Mouse (Mus musculus) adrenal gland, postnatal 14 days (tissue): ENCODE results near the gene Ess2. TPM values are rescaled to one million over a fixed set of nuclear protein-coding genes. Genes with fewer than 3 reads are reported as not detected.
"Not testable (repeated sequence)": the region's sequence is repeated elsewhere in the genome, so short reads cannot be mapped to it uniquely, and the experiment has no call there.

ENCODE experiments used
- DNase-seq: peaks from one replicate; pipeline ENCODE4 v3.0.0; 2021; ENCODE audit warnings: mixed read lengths
- long read RNA-seq, 2 experiments: library from polyadenylated mRNA; stranded (forward); transcript quantifications; one replicate each; pipeline ENCODE4 v2.0.0; 2021
- total RNA-seq: library from RNA; stranded (reverse); gene quantifications from 2 replicates; pipeline ENCODE4 v1.2.3, GENCODE M21; 2021

Ess2 gene
- 16.0 and 20.2 TPM in 2 replicates for total RNA-seq
- long read RNA-seq, experiment 1, transcript Ess2-201 (10 exons, 2,821 nt): major isoform, 17 of 31 reads
- long read RNA-seq, experiment 1, transcript Ess2-205 (10 exons, 2,785 nt): minor isoform, 5 of 31 reads
- long read RNA-seq, experiment 1, partial matches to known transcripts: 4 of 31 reads
- long read RNA-seq, experiment 1, other reads (novel, unspliced or antisense): 5 of 31 reads
- long read RNA-seq, experiment 2, transcript Ess2-201 (10 exons, 2,821 nt): major isoform, 10 of 28 reads
- long read RNA-seq, experiment 2, partial matches to known transcripts: 9 of 28 reads
- long read RNA-seq, experiment 2, other reads (novel, unspliced or antisense): 6 of 28 reads

DNA sequence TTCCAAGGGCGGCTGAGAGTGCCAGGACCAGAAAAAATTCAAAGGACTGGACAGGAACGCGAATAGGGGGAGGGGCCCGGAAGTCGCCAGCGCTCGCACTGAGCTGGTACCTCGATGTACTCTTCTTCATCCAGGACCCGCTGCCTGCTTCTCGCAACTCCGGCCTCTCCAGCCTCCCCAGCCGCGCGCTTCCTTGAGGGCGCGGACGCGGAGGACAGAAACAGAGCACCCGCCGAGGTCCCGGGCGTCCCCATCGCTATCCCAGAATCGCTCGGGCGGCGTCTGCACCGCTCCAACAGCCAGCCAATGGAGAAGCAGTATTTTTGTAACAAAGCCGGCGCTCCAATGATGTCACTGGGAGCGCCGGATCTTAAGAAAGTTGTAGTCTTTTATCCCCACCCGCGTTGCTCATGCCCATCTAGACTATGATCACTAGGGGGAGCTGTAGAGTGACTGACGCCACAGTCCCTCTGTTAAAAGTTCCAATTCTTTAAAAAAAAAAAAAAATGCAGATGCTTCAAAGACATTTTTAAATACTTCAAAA lies at the start of gene Ess2:
Gene Ess2 (minus strand): TSS at position 297 of the 544 bp plus-strand sequence.
- DNase-seq: peak; percentile 92

- DNase-seq: not testable (repeated sequence)
Measured at GRCm38 (mm10) chr16:17956052-17956638, 45.0 kb upstream of the Ess2 start.

DNA sequence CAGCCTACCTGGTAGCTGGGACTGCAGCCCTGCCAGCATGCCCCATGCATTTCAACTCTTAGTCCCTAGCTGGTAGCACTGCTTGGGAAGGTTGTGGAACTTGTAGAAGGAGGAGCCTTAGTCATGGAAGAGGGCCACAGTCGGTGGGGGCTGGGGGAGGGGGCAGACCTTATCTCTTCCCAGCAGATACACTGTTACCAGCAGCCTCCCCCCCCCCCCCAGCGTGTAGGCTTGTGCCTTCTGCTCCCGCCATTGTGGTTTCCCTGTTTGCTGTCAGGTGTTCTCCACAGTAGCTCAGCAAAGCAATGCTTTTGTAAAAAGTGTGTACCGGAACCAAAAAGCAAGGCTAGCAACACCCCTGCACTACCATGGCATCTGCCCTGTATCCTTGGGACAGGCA lies 40.5 kb upstream of the Ess2 start:
- DNase-seq: no peak

- no peak for DNase-seq
Measured at GRCm38 (mm10) chr16:17950068-17950467, 38.9 kb upstream of the Ess2 start.

DNA sequence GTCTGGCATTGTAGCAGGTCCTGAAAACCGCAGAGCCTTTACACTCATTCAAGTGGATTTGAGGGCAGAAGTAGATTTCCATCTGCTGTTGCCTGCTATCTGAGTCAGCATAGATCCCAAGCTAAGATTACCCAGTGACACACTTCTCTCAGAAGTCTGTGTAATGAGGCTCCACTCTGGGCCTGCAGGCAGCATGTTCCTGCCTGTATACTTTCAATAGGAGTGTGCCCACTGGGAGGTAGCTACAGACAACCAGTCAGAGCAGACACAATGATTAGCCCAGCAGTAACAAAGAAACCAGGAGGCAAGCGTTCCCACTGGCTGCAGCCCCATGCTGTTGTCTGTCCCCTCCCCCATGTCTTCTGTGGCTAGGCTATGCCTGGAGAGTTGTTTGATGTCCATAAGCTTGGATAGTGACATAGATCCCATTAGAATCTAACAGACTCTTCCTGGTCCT lies 38.3 kb upstream of the Ess2 start:
- DNase-seq: no peak

- no peak for DNase-seq
Measured at GRCm38 (mm10) chr16:17945081-17945831, 34.1 kb upstream of the Ess2 start.

DNA sequence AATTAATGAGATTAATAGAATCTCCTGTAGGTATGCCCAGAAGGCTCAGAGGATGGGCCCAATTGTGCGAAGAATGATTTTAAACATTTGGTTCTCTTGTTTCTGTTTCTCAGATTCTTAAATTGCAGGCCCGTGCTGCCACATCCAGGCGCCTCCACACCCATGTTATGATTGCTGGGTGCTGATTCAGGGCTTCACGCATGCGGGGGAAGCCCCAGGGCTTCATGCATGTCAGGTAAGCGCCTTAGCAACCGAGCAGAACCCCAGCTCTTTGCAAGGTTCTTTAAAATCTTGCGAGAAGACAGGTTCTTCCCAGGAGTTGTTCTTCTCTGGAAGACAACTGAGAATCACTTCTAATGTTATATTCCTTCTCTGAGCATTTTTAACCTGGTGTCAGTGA lies 32.3 kb upstream of the Ess2 start:
- DNase-seq: no peak

DNA sequence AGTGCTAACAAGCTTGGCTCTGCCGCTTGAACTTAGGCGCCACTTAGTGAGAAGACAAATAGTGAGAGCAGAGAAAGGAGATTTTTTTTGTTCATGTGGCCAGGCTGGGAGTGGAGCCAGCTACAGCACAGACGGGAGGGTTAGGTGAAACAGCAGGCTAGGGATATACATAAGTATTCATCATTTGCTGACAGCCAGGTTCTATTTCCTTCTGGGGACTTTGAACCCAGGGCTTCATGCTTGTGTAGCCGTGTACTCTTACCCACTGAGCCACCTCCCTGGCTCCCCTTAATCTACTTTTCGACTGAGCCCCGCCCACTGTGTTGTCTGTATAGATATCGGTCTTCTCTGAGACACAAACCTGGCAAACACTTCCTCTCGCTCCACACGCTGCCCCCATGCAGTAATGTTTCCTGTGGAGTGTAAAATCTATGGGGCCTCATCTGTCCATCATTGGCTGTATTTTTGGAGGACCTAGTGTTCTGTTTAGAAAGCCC lies 28.2 kb upstream of the Ess2 start:
- DNase-seq: no peak

DNA sequence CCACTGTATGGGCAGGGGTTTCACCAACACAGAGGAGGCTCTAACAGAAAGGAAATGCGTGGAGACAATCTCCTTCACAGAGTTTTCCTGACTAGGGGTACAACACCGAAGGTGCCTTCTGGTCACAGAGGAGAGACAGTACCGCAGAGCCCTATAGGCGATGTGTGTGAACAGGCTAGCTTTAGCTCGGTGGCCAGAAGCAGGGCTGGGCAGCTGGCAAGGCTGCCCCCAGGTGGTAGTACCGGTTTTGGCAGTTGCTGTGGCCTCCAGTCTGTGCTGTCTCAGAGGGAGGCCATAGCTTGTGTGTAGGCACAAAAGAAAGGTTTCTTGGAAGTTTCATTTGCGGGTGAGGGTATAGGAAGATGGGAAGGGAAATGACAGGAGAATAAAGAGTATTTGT lies 27.7 kb upstream of the Ess2 start:
- peak; percentile 83 for DNase-seq

DNA sequence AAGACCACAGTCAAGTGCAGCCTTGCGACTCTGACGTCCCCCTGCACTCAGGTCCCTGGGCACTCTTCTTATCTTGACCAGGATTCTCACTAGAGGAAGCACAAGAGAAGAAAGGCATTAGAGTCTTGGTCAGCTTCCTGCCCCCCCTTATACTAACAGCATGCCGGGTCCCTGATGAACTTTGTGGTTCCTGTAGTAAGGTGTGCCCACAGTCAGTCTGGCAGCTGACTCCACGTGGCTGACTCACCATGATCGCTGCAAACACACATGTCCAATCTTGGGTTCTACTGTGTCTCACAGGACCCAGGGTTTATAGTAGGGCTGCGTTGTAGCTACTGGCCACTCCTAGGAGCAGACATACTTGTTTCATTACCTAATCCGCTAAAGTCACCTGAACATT lies 27.0 kb upstream of the Ess2 start:
- no peak for DNase-seq

GRCm38 (mm10) chr16:17936776-17937175 lies 25.6 kb upstream of the Ess2 start:
- DNase-seq: peak; percentile 63

- DNase-seq: peak; percentile 61
Measured at GRCm38 (mm10) chr16:17934445-17934910, 23.3 kb upstream of the Ess2 start.

DNA sequence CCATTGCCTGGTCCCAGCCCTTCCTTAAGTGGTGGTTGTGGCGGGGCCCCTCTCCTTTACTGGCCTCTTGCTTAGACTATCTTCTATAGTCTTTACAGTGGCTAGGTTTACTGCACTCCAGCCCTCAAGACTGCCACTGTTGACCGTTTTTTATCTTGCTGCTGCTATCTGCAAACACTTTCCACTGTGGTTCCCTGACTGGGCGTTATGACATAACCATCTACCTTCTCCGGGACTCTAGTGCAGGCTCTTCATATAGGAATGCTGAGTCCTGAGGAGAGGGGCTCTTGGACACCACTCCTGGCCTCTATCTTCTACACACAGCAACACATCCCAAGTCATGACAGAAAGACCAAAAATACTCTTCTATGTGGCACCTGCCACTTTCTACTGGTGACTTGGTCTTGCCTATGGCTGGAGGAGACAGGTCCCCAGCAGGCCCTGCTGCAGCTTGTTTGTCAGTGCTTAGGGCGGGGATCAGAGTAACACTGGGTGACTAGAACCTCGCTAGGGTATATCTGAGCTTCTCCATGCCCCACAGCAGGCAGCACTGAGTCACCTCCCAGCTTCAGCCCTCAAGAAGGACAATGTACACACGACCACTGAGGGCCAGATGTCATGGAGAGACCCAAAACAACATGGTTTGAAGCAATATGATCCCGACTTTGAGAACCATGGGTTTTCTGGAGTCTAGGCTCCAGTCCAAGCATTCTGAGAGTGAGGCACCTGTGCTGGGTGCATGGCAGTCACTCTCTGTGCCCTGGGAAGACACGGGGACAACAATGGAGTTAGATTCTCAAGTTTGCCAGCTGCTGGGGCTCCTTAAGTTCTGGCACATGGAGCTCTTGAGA lies 22.7 kb upstream of the Ess2 start:
- no peak for DNase-seq

GRCm38 (mm10) chr16:17931906-17932460 lies 20.8 kb upstream of the Ess2 start:
- no peak for DNase-seq

- DNase-seq: no peak
Measured at GRCm38 (mm10) chr16:17929631-17930030, 18.5 kb upstream of the Ess2 start.

GRCm38 (mm10) chr16:17929211-17929610 lies 18.1 kb upstream of the Ess2 start:
- no peak for DNase-seq

- DNase-seq: peak; percentile 90
Measured at GRCm38 (mm10) chr16:17928627-17929104, 17.5 kb upstream of the Ess2 start.

- peak; percentile 86 for DNase-seq
Measured at GRCm38 (mm10) chr16:17928087-17928580, 17.0 kb upstream of the Ess2 start, which contains the start of gene Slc25a1. Slc25a1 (minus strand) TSS chr16:17928219.

DNA sequence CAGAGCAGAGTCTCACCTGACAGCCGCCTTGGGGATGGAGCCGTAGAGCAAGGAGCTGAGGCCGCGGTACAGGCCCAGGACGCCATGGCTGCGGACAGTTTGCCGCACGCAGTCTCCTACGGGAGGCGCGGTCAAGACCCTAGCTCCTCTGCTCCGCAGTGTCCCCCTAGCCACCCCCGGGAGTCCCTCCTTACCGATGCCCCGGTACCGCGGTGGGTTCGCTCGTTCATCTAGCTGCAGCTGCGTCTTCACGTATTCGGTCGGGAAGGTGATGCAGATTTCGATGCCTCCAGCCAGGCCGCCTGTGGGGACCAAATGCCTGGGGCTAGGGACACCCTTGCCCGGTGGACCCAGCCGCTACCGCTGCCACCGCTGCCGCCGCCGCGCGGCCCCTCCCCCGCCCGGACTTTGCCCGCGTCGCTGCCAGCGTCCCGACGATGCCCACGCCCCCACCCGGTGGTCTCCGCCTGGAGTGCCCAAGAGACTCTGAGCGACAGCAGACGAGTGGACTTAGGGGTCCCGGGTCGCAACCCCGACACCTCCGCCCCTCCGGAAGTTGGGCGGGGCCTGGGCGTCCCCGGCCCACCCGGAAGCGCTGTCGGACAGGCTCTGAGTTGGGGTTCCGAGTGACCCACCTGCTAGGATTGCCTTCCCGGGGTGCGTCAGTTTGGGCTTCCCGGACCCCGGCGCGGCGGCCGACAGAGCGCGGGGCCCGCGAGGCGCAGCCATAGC lies 16.4 kb upstream of the Ess2 start:
- DNase-seq: peak; percentile 61

DNA sequence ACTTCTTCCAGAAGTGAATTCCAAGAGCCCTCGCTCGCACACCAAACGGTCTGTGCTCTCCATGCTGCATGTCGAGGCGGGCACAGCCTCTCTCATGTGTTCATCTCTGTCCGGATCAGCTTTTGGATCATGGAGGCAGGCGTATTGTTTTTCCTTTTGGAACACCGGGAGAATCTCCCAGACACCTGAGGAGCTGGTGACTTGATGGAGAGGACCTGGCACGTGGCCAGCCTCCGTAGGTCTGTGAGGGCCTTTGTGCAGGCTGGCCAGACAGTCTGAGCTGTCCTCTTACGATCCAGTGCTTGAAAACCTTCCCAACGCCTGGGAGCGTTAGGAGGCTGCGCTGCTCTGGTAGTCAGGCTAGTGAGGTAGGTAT lies 11.0 kb upstream of the Ess2 start:
- peak; percentile 51 for DNase-seq
